Mouse (Mus musculus) A20 (cell line): ENCODE data around the gene Rplp2.

Source experiments
- DNase-seq: peaks from one replicate; pipeline ENCODE4 v3.0.0-alpha.2; 2011; ENCODE audit warnings: low read depth, low spot score

Gene Rplp2

GRCm38 (mm10) chr7:141481498-141482401 lies 34.6 kb downstream of the Rplp2 start:
- peak; percentile 82 for DNase-seq

- no peak for DNase-seq
These were observed 35.4 kb downstream of the Rplp2 start for GRCm38 (mm10) chr7:141482531-141483024.

- DNase-seq = no peak
These were observed 36.0 kb downstream of the Rplp2 start for GRCm38 (mm10) chr7:141483114-141483653.

- no peak for DNase-seq
These were observed 37.3 kb downstream of the Rplp2 start for GRCm38 (mm10) chr7:141484186-141485120.

- no peak for DNase-seq
These were observed 38.0 kb downstream of the Rplp2 start for GRCm38 (mm10) chr7:141485186-141485585.

GRCm38 (mm10) chr7:141485606-141486005 lies 38.4 kb downstream of the Rplp2 start:
- DNase-seq = no peak

GRCm38 (mm10) chr7:141486239-141486638 lies 39.1 kb downstream of the Rplp2 start:
- DNase-seq = no peak

- DNase-seq = no peak
These were observed 40.0 kb downstream of the Rplp2 start for GRCm38 (mm10) chr7:141487141-141487540.

- peak; percentile 55 for DNase-seq
These were observed 44.0 kb downstream of the Rplp2 start for GRCm38 (mm10) chr7:141491151-141491550.

GRCm38 (mm10) chr7:141492738-141493137 lies 45.6 kb downstream of the Rplp2 start:
- DNase-seq = no peak

- no peak for DNase-seq
These were observed 46.6 kb downstream of the Rplp2 start for GRCm38 (mm10) chr7:141493729-141494128.

GRCm38 (mm10) chr7:141495379-141495778 lies 48.2 kb downstream of the Rplp2 start:
- no peak for DNase-seq

- no peak for DNase-seq
These were observed 48.8 kb downstream of the Rplp2 start for GRCm38 (mm10) chr7:141495940-141496339.

- no peak for DNase-seq
These were observed 50.4 kb downstream of the Rplp2 start for GRCm38 (mm10) chr7:141497600-141497999.
